Mouse (Mus musculus) adrenal gland, adult (tissue): ENCODE results near the gene Gm9913.

Experiments
- DNase-seq, 2 experiments: peaks; one replicate each; pipeline ENCODE4 v3.0.0; 2022 to 2023; ENCODE audit warnings: low spot score in 1 of 2; ENCODE audit not compliant: inconsistent age in 2 of 2

The Gm9913 gene

DNA sequence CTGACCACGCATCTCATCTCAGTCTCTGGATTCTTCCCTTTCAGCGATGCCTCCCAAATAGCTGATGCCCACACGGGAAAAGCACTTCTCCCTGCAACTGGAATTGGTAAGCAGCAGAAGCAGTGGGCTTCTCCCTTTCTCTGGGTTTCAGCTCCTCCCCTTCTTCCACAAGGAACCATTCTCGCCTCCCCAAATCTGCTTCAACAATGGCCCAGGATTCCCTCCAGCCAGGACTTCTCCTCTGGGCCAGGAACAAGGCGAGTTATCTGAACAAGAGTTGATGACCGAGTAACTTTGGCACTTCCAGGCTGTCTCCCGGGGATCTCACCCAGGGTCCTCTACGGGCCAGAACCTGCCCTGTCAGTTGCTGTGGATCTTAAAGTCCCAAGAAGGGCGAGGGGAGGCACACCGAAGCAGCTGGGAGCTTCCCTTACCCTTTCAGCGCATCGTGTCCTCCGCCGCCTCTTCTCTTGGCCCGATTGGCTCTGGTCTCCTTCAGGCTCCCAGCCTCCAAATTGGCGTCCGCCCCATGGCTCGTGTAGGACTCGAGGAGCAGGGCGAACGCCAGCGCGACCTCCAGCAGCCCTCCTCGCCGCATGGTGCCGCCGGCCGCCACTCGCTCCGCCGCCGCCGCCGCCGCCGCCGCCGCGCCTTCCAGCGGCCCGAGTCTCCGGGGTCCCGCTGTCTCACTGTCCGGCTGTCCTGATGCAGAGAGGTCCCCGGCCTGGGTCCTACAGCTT is at the start of gene Gm9913:
TSS of gene Gm9913 (plus strand) at position 84 of the 740 bp plus-strand sequence.
- DNase-seq = peak in 1 of 2 experiments; percentile 11

DNA sequence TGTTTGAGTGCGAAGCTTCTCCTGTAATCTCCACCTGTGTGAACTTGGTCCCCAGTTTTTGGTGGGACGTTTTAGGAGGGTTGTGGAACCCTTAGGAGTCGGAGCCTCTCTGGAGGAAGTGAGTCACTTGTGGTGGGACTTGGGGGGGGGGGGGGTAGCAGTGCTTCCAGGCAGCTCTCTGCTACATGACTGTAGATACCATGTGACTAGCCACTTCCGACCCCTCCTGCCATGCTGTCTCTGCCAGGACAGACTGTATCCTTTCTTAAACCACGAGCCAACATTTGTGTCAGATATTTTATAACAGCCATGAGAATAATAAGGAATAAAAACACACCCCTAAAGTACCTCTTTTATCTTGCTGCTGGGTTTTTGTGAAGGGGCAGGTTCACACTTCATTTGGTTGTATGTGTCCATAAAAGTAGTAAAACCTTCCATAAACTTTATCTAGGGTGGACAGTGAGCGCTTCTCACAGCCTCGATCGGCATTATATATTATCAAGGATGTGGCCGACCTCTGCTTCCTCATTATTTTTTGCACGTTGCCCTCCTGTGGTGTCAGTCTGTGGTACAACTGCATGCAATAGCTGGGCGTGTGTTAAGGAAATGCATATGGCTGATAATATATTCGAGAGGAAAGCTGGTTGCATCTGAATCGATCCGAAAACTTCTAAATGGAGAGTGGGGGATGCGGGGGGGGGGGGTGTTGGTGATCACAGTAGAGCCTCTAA is 48.7 kb upstream of the Gm9913 start:
- no peak for DNase-seq

DNA sequence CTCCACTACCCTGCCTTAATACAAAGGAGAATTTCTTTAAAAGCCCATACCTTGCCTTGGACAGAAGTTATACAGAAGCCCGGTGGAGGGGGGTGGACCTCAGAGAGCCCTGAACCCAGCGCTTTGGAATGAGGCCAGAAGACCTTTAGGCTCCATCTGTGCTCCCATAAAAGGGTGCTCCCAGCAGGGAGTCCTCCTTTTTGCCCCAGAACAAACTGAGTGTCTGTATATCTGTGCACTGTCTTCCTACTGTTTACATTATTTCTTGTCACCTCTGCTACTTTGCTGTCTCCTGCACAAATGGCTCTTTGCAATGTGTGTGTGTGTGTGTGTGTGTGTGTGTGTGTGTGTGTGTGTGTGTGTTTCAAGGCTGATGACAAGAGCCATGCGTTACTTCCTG is 45.8 kb upstream of the Gm9913 start:
- no peak for DNase-seq

DNA sequence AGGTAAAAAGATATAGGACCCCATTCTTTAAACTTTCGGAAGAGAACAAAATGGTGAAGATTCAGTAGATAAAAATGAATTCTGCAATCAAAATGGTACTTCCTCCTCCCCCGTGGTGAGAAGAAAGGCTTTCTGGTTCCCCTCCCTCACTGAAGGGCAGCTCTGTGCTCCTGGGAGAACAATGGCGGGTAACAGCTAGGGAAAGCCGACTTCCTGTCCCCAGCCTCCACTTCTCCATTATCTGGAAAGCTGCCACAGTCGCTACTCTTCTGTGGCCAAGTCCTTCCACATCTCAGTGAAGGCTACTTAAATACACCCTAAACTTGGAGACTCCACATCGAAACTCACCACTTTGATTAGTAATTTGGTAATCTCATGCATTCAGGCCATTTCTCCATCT is 40.9 kb upstream of the Gm9913 start:
- no peak for DNase-seq

DNA sequence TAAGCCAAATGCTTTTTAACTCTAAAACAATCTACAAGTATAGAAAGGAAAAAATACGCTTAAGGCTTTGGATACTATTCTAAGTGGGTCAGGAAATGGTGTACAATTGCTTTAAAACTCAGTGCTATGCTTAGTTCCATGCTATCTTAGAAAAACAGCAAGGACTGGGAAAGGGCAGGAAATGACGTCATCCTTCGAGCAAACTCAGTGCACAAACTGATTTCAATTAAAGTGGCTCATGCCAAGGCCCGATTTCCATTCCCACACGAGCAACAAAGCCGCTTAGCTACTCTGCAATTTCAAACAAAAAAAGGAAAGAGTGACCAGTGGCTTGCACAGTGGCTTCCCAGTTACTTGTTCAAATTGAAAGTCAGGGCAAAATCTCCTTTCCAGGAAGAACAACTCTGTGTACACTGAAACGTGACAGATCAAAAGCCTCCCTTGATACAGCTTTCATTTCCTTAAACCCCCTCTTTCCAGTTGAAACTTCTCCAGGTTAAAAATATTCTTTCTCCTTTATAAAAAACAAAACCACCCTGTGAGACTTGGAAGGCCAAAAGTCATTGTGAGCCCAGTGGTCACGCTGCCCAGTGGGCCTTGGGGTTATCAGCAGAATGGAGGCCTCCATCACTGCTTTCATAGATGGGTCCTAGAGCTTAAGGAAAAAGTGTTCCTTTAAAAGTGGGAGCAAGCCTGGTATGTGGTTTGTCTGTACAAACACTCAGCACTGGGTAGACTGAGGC is 34.2 kb upstream of the Gm9913 start:
- DNase-seq = peak in 1 of 2 experiments; percentile 46

DNA sequence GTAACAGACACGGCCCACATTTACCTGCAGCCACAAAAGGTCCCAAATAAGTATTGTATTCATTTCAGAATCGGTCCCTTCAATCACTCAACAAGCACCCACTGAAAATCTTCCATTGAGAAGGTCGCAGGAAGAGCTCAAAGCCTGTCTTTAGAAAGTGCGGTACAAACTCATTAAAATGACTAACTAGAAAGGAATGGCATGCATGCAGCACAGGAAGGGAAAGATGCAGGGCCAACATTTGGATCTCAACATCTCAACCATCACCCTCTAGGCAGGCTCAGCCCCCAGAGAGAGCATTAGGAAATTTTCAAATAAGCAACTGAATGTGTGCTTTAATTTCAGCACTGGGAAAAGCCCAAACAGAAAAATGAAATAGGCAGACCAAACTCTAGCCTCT is 33.2 kb upstream of the Gm9913 start:
- DNase-seq = no peak

DNA sequence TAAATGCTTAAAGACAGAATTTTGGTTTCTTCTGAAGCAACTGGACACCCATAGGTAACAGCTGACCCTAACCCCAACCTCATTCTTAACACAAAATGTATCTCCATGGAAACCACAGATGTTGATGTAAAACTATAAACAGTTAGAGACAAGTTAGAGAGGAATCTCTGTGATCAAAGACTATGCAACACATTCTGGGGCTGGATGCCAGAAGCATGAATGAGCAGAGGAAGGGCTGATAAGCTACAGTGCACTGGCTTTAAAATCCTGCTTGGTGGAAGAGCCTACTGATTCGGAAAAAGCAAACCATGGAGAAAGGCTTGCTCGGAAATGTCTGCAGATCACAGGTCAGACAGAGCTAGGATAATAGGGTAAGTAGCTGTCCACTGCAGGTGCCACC is 31.7 kb upstream of the Gm9913 start:
- peak in 1 of 2 experiments; percentile 29 for DNase-seq

DNA sequence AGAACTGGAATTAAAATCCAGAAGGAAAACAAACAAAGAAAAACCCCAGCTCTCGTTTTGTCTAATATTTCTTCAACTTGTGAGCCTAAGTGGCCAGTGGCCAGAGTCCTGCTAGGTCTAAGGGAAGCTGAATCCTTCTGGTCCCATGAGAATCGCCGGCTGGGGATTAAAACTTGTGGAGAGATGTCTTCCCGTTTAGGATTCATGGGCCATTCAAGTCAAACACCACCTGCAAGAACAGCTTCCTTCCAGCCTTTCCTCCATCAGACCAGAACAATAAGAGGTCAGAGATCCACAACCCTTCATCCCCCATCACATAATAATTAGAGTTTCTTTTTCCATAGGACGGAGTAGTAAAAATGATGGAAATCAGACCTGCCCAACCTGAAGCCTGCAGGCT is 30.2 kb upstream of the Gm9913 start:
- DNase-seq = no peak

DNA sequence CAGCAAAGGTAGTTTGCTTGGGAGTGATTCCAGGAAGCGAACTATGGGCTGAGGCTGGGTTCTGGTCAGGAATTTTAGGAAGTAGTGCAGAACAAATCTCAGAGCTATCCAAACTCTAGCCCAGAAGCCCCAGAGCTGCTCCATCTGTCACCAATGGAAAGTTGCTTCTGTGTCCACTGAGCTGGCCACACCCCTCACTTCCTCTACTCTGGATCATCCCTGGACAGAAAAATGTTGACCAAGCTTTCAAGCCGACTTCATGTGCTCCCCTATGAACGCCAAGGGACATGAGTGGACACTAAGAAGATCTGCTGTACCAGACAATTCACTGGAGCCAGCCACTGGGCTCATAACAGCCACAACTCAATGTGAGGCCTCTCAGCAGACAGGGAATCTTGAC is 28.7 kb upstream of the Gm9913 start:
- DNase-seq = no peak

DNA sequence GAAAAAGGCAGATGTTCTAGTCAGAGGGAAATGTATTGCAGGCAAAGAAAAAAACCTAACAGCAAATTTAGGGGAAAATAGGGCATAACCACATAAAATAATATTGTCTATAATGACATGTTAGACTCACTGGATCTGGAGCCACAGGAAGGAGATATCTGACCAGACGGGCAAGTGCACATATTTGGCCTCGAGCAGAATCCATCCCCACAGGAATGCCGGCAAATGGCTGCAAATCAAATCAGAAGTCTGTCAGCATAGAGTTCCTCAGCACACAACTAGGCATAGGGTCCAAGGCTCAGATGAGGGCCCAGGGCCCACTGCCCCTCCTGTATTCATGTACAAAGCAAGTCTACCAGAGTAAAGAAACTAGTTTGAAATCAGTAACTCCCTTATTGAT is 27.5 kb upstream of the Gm9913 start:
- DNase-seq = no peak

DNA sequence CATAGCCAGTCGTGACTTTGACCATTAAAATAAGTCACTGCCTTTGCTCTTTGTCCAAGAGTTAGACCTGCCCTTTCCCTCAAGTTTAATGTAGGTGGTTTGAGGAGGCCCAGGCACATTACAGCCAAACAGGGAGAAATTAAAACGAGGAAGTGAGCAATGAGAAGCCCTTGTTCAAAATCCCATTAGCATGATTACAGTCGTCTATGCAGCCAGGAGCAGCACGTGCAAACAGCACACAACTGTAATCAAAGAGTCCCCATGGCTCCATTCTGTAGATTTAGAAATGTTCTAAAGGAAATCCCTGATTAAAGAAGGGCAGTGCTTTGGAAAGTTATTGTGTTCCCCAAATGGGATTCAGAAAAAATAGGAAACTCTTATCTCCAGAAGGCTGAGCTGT is 26.2 kb upstream of the Gm9913 start:
- no peak for DNase-seq

DNA sequence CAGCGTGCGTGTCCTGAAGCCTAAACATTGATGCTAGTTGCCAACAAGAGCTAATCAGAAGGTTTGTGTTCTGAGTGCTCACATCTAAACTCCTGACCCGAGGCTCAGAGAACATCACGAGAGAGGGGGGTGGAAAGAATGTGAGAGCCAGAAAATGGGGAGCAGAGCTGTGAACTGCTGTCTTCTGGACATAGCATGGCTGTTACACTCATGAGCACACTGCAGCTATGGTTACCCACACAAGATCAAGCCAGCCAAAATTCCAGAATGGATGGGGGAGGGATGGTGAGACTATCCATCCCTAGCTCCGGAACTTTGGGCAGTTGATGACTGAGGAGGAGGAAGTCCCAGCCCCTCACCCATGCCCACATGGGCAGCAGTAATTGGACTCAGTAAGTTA is 24.8 kb upstream of the Gm9913 start:
- DNase-seq = no peak

DNA sequence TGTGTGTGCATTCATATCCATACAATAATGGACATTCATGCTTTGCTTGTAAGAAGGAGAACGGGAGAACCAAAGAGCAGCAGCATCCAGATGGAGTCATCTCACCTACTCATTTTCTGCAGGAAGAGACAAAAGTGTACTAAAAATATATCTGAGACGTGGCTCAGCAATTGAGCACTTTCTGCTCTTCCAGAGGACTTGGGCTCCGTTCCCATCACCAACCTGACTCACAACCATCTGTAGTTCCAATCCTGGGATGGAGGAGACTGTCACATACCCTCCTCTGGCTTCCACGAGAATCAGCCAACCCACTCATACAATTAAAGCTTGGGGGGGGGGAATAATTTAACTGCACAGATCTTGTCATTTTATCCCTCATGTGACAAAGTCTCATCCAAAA is 23.8 kb upstream of the Gm9913 start:
- DNase-seq = no peak

DNA sequence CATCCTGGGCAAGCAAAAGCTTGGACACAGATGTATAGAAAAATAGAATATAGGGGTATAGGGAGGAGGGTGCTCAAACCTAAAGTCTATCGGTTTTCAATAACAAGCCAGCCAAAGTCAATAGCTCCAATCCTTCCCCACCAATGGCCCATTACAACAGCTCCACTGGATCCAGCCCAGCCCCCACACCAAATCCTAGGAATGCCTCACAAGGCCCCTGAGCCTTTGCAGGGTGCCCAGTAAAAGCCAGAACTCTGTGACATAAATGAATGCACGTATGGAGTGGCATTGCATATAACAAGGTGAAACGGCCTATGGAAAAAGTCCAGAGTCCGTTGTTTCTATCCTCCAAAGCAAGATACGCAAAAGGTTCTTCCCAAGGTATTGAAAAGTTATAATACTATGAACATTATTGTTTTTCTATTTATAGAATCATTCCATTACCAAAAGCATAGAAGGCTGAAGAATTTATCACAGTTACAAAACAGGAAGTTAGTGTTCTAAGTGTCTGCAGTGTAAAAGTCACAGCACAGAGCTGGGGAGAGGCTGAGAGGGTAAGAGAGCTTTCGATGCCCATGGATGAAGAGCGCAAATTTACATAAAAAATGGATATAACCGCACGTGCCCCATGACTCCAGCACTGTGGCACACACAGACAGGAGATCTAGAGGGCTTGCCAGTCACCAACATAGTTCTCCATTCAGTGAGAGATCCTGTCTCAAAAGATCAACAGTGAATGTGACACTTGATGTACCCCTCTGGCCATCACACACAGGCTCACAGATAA is 23.2 kb upstream of the Gm9913 start:
- no peak for DNase-seq

DNA sequence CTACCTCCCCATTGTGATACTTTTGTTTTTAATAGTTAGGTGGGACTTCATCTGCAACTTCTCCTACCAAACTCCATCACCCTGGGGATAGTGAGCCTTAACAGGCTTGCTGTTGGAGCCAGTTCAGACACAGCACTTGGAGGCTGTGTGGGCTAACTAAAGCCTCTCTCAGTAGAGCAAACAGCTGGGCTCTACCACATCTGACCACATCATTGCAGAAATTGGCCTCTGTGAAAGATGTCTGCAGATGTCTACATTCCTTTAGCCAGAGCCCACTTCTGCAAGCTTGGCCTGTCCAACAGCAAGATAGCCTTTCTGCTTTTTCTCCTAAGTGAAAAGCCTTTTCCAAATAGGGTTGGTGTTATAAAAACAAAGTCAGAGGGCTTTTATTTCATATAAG is 20.7 kb upstream of the Gm9913 start:
- DNase-seq = no peak

DNA sequence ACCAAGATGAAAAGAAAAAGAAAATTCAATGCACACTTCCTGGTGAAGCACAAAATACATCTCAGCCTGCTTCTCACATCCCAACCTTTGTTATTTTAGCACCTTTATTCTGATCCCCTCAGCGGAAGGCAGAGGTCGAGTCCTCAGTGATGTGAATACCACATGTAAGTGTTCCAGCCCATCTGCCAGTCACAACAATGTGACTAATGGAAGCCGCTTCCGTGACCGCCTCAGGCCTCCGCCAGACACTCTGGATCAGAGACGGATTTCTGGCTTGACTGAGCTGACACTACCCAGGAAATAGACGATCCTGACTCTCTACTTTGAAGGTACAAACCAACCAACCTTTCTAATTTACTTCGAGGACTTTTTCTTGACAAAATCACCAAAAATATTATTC is 20.0 kb upstream of the Gm9913 start:
- no peak for DNase-seq

DNA sequence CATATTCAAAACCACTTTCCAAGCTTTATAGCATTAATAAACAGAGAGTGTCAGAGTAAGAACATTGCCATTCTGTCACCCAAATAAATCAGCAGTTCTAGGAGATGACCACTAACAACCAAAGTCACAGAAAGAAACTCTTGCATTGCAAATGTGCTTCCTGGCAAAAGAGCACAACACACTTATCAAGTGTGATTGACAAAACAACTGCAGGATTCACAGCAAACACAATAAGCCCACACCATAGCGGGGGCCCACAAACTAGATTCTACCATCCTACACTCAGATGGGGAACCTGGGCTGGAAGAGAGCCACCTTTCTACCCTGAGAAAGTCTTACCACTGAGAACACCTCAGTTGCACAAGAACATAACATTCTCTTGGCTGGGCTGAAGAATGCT is 14.9 kb upstream of the Gm9913 start:
- DNase-seq = no peak

DNA sequence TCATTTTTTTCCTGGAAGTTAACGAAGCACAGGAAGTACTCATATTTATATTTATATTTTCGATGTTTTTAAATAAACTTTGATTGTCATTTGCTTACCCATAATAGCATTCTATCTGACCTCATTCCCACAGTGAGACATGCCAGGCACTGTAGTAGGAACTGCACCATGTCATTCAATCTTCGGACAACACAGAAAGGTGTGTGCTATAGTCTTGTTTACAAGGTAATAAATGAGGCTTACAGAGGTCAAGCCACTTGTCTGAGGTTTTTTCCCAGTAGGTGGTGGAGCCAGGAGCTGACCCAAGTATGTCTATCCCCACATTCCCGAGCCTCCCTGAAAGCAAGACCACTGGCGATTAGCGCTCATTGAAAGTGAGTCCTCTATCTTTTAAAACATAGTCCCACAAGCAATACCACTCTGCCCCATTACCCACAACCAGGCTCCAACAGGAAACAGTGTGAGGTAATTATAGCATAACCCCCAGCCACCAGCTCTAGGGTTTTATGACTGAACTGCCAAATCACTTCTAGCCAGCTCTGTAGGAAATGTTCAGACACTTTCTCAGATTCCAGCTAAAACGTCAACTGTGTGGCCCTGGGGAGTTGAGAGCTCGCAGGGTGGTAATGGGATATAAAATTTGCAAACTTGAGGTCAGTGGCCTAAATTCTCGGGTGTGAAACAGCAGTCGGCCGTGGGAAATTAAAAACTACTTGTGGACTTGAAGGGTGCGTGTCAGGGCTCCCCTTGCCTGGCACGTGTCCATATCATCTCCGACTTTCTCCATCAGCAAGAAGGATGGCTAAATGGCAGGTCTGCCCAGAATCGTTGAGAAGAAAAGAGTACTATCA is 12.6 kb upstream of the Gm9913 start:
- no peak for DNase-seq

DNA sequence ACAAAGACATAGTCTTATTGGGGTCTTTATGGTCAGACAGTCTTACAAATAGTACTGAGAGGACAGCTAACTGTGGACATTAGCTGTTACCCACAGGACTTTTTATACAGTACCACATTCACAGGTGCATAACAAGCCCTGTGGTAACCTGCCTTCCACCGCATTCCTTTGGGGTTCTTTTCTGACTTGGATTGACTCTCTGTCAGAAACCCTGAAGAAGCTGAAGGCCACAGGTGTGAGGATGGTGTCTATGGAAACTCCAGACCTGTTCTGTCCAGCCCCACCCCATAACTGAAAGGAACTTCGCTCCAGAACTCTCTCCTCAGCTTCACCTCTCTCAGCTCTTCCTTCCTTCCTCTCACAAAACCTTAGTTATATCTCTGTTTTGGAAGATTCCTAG is 10.6 kb upstream of the Gm9913 start:
- no peak for DNase-seq
